14 mouse cellular contexts compared by ENCODE assay signal in genomic region chr2:56233042-56233441, GRCm38 (mm10).
A peak's percentile ranks its signal among the peaks of the same experiment; 100 is the strongest.
DNase-seq lines count a peak whose midpoint lies in the region; ATAC-seq lines count a peak whose summit lies in the region.
"Had no signal": no experiment of that assay in that cellular context is flagged by ENCODE, and none has a peak within 500 bp of the region (broad histone marks: within the 10 kb centered on the region; RNA-seq: fewer than 3 reads in every experiment).

No protein-coding gene starts in this region.

- no peaks in the 10 kb centered on the region for H3K4me1 ChIP-seq in hindbrain, embryonic 12.5 days
- H3K4me1 ChIP-seq: heart, embryonic 15.5 days; hindbrain, embryonic 13.5 days had no signal

- no peak overlapping the region for H3K4me3 ChIP-seq in hindbrain, embryonic 12.5 days
- H3K4me3 ChIP-seq: erythroblast, embryonic 14.5 days; heart, embryonic 15.5 days; hindbrain, embryonic 13.5 days had no signal

- H3K4me2 ChIP-seq in hindbrain, embryonic 12.5 days (replicated peaks) = no peak overlapping the region
- H3K4me2 ChIP-seq: heart, embryonic 15.5 days; hindbrain, embryonic 13.5 days had no signal

- peak; percentile 15 to 35 for DNase-seq in frontal cortex, adult 2 months (ENCODE audit: extremely low spot score in 1 of 2, low spot score in 1 of 2)
- DNase-seq in frontal cortex, postnatal 25 days (ENCODE audit: low spot score in 2 of 2) = no peak
- peak; percentile 16 to 29 for DNase-seq in cerebellum, adult 18-20 months
- DNase-seq in layer of hippocampus, adult 18-20 months (ENCODE audit: low spot score in 2 of 2) = peak; percentile 52 to 85
- DNase-seq in right cerebral cortex, postnatal 36 days (ENCODE audit: low spot score in 2 of 2) = peak; percentile 1 to 14
- DNase-seq in kidney, postnatal 25 days = no peak
- DNase-seq: embryo, embryonic 11 days; gastrocnemius, postnatal 25 days; kidney, adult 2 months; thymus, adult 18-20 months had no signal

- H3K36me3 ChIP-seq in hindbrain, embryonic 12.5 days = no peaks in the 10 kb centered on the region
- H3K36me3 ChIP-seq: heart, embryonic 15.5 days; hindbrain, embryonic 13.5 days had no signal

- no peak overlapping the region for H3K9ac ChIP-seq in hindbrain, embryonic 12.5 days
- H3K9ac ChIP-seq: heart, embryonic 15.5 days; hindbrain, embryonic 13.5 days had no signal

- no peaks in the 10 kb centered on the region for H3K27me3 ChIP-seq in hindbrain, embryonic 12.5 days
- H3K27me3 ChIP-seq: heart, embryonic 15.5 days; hindbrain, embryonic 13.5 days had no signal

- no peaks in the 10 kb centered on the region for H3K9me3 ChIP-seq in hindbrain, embryonic 12.5 days (replicated peaks)
- H3K9me3 ChIP-seq: heart, embryonic 15.5 days; hindbrain, embryonic 13.5 days had no signal

- WGBS in hindbrain, embryonic 12.5 days = 85% methylated on average over 1 of the region's 1 CpGs

- no peak overlapping the region for H3K27ac ChIP-seq in hindbrain, embryonic 12.5 days
- H3K27ac ChIP-seq: heart, embryonic 15.5 days; hindbrain, embryonic 13.5 days had no signal

- ATAC-seq in hindbrain, embryonic 12.5 days (ENCODE audit: low FRiP score) = no peak

Comparison
In these comparisons a context has a peak if more than half of its experiments do, and no peak if none do; other contexts are left out.
1. DNase-seq: peak in frontal cortex, adult 2 months (2 of 2), cerebellum, adult 18-20 months (2 of 2), layer of hippocampus, adult 18-20 months (2 of 2) and right cerebral cortex, postnatal 36 days (2 of 2); none in frontal cortex, postnatal 25 days (0 of 2) and kidney, postnatal 25 days (0 of 2).